Mouse (Mus musculus) central nervous system, embryonic 14 days (tissue): ENCODE results near the gene Pnmal2. TPM values are rescaled to one million over a fixed set of nuclear protein-coding genes. Genes with fewer than 3 reads are reported as not detected.

Source experiments
- polyA plus RNA-seq: library from polyadenylated mRNA; depleted of rRNA; stranded (reverse); fragments of >200 nt; gene quantifications from 2 replicates; pipeline ENCODE4 v1.2.3, GENCODE M21; 2012; rRNA removed

Gene Pnmal2
- polyA plus RNA-seq = 53.0 and 56.7 TPM in 2 replicates

DNA sequence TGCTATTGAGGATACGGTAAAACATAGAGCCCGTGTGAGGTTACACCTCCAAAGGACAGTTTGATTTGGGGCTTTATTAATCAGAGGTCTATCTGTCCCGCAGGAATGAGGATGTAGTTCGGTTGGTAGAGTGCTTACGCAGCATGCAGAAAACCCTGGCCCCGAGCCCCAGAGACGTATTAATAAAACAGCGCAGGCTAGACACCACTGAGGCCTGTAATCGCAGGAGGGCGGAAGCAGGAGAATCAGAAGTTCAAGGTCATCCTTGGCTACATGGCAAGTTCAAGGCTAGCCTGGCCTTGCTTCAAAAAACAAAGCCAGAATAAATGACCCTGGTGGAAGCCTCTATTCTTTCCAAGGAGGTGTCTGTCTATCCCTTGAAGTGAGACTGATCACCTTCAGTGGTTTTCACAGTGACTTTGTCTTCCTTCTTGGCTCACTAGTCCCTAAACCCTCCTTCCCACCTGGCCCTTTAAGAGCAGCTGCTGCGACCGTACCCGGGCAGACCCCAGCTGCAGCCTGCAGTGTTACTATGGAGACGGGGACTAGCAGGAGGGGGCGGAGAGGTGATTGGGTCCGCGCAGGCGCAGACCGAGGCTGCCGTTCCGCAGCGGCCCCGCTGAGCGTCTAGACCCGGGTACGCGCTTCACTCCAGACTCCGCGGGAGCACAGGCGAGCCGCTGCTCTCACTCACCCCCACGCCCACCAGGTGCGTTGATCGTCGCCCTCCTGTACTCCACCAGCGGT, at the start of gene Pnmal2:
Pnmal2 (plus strand) TSS at position 622 of the 747 bp plus-strand sequence.

DNA sequence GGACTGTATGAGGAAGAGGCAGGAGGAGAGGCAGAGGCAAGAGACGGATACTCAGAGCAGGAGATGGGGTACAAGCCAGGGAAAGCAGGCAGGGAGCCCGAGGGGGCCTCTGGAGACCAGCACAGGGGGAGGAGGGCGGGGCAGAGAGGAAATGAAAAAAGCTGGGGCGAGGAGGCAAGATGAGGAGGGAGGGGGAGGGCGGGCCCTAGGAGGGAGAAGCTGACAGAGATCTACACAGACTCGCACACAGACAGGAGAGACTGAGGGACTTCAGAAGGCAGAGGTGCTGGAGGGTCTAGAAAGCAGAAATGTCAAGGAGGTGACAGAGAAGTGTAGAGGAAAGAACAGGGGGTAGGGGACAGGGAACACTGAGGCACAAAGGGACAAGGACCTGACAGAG, 38.2 kb upstream of the Pnmal2 start, which contains the start of gene Ptgir:
Ptgir (plus strand) TSS at position 210 of the 400 bp plus-strand sequence.

DNA sequence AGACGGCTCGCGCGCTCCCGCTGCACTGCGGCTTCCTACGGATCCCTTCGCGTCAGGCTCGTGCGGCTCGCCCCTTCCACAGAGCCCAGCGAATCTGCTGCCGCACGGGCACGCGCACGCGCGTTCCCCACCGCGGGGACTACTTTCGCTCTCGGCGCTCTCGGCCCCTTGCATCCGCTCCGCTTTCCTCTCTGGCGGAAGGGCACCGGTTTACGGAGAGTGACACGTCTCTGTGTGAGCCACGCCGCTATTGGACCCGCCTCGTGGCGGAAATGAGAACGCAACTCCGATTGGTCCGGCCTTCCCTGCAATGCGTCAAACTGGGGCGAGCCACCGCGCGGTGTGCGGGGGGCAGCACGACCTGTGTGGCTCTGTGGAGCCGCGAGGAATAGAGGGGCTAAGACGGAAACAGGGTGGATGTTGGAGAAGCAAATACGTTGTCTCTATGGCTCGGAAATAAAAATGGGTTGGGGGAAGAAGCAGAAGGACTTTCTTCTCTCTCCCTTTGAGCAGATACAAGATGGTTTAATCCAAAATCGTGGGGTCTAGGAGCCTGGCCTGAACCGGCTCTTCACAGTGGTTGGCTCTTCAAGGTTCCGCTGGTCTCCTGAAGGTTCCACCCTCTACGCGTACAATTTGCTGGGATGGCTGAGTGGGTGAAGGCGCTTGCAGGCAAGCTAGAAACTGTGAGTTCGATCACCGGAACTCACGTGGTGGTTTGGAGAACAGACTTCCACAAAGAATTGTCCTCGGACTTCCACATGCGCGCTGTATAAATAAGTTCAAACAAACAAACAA, 20.2 kb upstream of the Pnmal2 start, which contains the start of gene Calm3:
Calm3 (minus strand) TSS at position 78 of the 798 bp plus-strand sequence.

DNA sequence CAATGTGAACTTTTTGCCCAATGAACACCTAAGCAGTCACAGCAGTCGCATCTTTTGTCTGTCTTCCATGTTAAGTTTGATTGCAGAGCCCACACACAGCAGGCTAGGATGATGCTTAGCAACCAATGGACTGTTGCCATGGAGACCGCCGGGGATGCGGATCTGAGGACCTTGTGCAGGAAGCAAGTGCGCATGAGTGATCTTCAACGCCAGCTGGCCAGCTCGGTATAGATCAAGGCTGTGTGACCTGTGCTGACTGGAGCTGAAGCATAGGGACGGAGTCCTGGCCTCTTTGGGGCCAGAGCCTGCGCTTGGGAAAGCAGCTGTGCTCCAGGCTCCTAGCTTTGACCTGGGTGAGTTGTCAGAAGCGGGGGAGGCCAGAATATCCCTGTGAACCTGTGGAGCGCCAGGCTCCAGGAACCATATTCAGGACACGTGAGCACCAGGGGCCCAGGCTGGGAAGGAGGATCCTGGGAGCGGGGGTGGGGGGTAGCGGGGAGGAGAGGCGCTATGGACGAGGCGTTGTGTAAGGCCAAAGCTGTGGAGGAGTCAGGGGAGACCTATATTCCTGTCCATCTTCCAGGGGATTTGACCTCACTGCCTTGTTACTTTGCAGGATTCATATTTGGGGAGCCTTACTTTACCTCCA, 15.2 kb downstream of the Pnmal2 start, which contains the start of gene Pnmal1:
Pnmal1 (plus strand) TSS at position 141 of the 649 bp plus-strand sequence.

DNA sequence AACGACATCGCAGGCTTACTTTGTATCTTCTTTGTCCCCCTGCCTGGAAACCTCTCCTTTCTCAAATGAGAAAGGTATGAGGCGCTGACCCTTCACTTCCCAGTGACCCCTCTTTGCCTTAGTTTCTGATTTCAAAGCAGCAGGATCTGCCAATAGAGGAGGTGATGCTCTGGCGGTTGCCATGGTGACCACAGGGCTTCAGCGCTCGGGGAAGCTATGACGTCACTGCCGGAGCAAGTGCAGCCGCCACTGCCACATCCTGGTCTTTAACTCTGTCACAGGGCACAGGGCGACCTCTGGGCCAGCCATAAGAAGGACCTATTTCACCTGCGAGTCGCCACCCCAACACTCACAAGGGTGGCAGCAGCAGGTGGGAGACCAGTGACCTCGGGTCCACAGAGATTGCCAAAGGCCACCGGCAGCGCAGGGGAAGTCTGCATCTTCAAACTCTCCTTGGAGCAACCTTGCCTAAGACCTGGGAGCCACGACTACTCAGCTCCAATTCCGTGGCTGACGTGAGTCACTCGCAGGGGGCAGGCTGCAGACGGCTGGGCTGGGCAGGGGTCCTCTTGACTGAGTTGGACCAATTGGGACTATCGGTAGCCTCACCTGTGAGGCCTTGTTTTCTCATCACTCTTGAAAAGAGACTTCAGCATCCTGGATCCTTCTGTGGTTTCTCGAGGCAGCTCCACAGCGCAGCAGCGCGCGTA, 38.5 kb downstream of the Pnmal2 start, which contains the start of gene Gm42372:
Gm42372 (plus strand) TSS at position 228 of the 710 bp plus-strand sequence.

DNA sequence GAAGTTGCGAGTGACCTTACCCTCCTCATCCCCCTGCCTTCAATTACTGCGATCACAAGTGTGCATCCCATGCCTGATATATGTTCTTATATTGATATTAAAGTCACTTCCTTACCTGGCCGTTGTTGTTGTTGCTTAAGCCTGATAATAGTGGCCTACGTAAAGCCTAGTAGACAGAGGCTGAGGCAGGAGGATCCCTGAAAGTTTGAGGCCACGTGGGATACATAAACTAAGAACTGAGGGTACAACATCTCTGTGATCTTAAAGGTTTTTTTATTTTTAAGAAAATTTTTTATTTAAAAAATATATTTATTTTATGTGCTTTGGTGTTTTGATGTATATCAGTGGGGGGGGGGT, 47.9 kb downstream of the Pnmal2 start, which contains the start of gene Ccdc8:
Ccdc8 (plus strand) TSS at position 258 of the 357 bp plus-strand sequence.

Other genes with a start within 250 kb of the Pnmal2 start
- gene Ceacam9, start 222.8 kb upstream of the Pnmal2 start, polyA plus RNA-seq = not detected in 2 replicates
- gene Ap2s1, start 206.3 kb upstream of the Pnmal2 start, polyA plus RNA-seq = 389 and 393 TPM in 2 replicates
- 28.1 and 32.5 TPM in 2 replicates for gene Slc1a5, start 163.3 kb upstream of the Pnmal2 start, polyA plus RNA-seq
- 249 and 272 TPM in 2 replicates for gene Strn4, start 128.8 kb upstream of the Pnmal2 start, polyA plus RNA-seq
- 38.0 and 40.7 TPM in 2 replicates for gene Fkrp, start 128.0 kb upstream of the Pnmal2 start, polyA plus RNA-seq
- 13.3 and 16.4 TPM in 2 replicates for gene Prkd2, start 101.8 kb upstream of the Pnmal2 start, polyA plus RNA-seq
- 34.5 and 44.4 TPM in 2 replicates for gene Dact3, start 69.4 kb upstream of the Pnmal2 start, polyA plus RNA-seq
- gene Gng8, start 52.9 kb upstream of the Pnmal2 start, polyA plus RNA-seq = 14.1 and 22.2 TPM in 2 replicates
- 0.52 and 1.1 TPM in 2 replicates for gene Ptgir, start 38.2 kb upstream of the Pnmal2 start, polyA plus RNA-seq
- 537 and 560 TPM in 2 replicates for gene Calm3, start 20.6 kb upstream of the Pnmal2 start, polyA plus RNA-seq
- gene Pnmal1, start 15.0 kb downstream of the Pnmal2 start, polyA plus RNA-seq = 23.7 and 27.1 TPM in 2 replicates
- 7.9 and 10.3 TPM in 2 replicates for gene Gm42372, start 38.4 kb downstream of the Pnmal2 start, polyA plus RNA-seq
- gene Ccdc8, start 48.0 kb downstream of the Pnmal2 start, polyA plus RNA-seq = 7.7 and 13.6 TPM in 2 replicates
- gene Ppp5c, start 83.2 kb downstream of the Pnmal2 start, polyA plus RNA-seq = 158 and 178 TPM in 2 replicates
- gene Hif3a, start 117.7 kb downstream of the Pnmal2 start, polyA plus RNA-seq = 5.1 and 8.6 TPM in 2 replicates
- 1.6 and 1.7 TPM in 2 replicates for gene Psg16, start 129.4 kb downstream of the Pnmal2 start, polyA plus RNA-seq
- gene Ceacam3, start 205.6 kb downstream of the Pnmal2 start, polyA plus RNA-seq = 0.03 and 0.04 TPM in 2 replicates